Mouse (Mus musculus): ENCODE measurements around the gene 2410137M14Rik.
"Not testable (repeated sequence)": the region's sequence is repeated elsewhere in the genome, so short reads cannot be mapped to it uniquely, and the experiment has no call there.

2410137M14Rik gene

DNA sequence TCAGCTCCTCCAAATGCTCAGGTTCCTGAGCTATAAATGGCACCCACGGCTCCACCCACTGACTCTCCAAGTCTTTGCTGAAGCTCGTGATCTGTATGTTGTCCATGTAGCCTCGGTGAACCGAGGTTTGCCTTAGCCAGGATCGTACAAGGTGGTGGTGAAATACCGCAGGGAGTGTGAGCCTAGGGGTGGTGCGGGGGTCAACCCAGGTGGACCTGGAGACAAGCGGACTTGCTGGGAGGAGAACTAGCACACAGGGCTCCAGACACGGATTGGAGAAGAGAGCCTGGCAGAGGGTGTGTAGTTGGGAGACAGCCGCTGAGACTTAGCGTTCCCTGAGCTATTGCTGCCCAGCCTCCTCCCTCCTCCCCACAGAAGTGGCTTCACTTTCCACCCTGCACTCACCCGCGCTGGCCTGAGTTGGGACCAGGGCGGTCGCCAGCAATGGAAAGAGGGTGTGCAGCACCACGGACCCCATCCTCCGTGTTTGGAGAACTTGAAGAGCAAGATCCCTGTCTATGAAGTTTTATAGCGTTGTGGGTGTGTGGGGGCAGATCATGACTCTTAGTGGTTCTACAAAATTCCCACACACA, at the start of gene 2410137M14Rik:
Gene 2410137M14Rik (minus strand): TSS at position 17 of the 593 bp plus-strand sequence.
- DNase-seq (ENCODE audit: low read depth in 1 of 2, low spot score in 2 of 2), result no peak

DNA sequence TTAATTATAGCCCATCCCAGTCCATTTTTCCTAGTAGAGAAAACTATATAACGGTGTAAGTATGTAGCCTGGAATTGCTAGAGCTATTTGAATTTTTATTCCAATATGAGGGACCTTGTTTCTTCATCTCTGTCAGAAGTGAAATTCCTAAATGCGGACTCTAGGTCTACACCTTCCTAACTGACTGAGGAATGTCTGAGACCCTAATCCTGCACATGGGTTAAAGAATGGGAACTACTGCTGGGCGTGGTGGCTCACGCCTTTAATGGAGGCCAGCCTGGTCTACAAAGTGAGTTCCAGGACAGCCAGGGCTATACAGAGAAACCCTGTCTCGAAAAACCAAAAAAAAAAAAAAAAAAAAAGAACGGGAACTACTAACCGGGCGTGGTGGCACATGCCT, 48.1 kb upstream of the 2410137M14Rik start:
- no peak for DNase-seq (ENCODE audit: low read depth in 1 of 2, low spot score in 2 of 2)

- peak in 1 of 2 experiments; percentile 26 for DNase-seq (ENCODE audit: low read depth in 1 of 2, low spot score in 2 of 2)
These were observed 47.7 kb upstream of the 2410137M14Rik start for GRCm38 (mm10) chr17:37028683-37029120.

DNA sequence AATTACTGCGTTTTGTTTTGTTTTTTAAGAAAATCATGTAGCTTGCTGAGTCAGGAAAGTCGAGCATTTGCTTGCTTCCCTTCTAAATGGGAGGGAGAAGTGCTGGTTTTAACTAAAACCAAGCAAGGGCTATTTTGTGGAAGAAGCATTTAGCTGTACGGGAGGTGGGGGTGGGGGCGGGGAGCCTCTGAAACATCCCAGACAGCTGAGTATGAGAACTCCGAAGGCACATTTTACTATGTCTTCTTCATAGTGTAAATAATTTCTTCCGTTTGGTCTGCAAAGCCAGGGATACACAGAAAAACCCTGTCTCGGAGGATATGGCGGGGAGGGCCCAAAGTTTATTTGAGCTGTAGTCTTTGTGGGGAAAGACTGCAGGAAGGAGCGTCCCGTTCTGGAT, 47.2 kb upstream of the 2410137M14Rik start:
- DNase-seq (ENCODE audit: low read depth in 1 of 2, low spot score in 2 of 2), result no peak

GRCm38 (mm10) chr17:37027486-37027885, 46.4 kb upstream of the 2410137M14Rik start:
- DNase-seq (ENCODE audit: low read depth in 1 of 2, low spot score in 2 of 2), result no peak

DNA sequence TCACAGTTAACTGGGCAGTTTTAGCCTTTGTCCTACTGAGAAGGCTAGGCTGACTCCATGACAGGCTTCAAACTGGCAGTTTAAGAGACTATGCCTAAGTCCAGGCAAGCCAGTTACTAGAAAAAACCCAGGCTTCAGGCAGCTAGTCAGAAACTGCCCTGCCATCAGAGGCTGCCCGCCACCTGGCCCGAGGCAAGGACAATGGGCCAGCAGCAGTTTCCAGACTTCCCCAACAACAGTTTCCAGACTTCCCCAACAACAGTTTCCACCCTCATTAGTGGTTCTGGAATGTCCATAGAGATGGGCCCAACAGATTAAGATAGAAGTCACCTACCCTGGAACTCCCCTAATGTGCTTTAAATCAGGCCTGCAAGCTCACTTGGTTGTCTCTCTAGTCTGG, 45.4 kb upstream of the 2410137M14Rik start:
- no peak for DNase-seq (ENCODE audit: low read depth in 1 of 2, low spot score in 2 of 2)

DNA sequence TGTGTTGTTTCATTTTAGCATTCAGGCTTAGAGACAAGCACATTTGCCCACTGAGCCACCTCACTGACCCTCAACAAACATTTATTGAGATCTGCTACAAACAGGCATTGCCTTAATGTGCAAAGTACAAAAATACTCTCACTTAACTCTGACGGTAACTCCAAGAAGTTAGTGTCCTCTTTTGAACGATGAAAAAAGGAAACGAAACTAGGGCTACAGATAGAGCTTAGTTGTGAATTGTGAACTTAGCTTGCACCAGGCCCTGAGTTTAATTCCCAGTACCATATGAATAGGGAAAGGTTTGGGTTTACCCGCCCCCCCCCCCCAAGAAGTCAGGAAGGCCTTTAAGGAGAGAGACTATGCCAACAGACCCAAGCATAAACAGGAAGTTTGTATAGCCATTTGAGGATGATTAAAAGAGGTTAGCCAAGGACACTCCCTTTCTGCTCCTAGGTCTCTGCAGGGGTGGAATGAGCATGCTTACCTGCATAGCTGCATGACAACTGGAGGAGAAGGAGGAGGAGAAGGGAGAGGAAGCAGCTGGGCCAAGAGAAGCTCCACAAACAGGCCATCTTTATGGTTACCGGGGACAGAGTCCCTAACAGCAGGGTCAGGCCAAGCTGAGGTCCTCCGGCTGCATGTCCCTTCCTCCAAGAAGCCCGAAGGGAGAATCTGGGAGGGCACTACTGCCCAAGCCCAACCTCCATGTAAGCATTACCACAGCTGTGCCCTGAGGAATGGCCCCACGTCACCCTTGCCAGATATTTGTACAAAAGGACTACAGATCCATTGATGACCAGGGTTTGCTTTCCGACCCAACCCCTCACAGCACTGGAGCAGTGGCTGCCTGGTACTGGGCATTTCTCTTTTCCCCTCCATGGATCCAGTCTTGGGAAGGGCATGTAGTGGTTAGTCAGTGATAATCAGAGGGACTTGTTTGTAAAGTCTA, 41.9 kb upstream of the 2410137M14Rik start, which contains the start of gene Mog:
Gene Mog (minus strand): TSS at position 771 of the 949 bp plus-strand sequence.
- no peak for DNase-seq (ENCODE audit: low read depth in 1 of 2, low spot score in 2 of 2)

DNA sequence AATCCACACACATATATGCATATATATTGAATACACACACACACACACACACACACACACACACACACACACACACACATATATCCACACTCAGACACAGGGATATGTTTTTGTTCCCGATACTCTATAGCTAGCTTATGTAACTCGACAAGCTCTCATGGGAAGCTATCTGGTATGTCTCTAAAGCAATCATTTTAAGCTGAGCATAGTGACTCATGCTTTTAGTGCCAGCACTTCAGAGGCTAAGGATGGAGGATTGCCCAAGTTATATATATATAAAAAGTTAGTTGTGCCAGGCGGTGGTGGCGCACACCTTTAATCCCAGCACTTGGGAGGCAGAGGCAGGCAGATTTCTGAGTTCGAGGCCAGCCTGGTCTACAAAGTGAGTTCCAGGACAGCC, 38.2 kb upstream of the 2410137M14Rik start:
- DNase-seq (ENCODE audit: low read depth in 1 of 2, low spot score in 2 of 2), result not testable (repeated sequence)

DNA sequence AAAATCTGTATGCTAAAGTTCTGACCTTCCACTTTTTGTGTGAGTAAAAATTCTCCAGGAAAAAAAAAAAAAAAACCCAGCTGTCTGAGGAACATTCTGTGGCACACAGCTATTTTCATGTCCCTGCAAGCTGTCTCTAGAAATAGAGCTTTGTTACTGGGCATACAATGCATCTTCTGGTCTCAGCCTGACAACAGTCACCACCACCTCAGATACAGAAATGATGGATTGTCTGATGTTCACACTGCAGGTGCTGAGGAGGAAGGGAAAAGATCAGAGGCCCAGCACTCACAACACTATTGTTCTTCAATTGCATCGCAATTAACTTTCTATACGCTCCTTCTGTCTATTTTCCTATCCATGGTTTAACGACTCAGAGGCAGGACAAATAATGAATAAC, 37.3 kb upstream of the 2410137M14Rik start:
- no peak for DNase-seq (ENCODE audit: low read depth in 1 of 2, low spot score in 2 of 2)

DNA sequence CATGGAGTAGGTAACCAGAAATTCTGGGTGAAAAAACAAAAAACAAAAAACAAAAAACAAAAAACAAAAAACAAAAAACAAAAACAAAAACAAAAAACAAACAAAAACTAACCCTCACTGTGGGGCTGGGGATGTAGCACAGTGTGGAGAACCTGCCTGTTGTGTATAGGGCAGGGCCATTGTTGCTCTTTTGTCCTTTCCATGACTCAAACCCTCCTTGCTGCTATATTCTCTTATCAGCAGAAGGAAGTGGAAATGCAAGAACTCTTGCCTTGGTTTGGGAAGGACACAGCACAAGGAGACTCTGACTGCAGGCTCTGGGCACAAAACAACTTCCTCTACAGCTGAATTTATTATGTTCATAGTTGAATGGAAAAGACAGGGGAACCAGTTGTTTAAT, 35.3 kb upstream of the 2410137M14Rik start:
- no peak for DNase-seq (ENCODE audit: low read depth in 1 of 2, low spot score in 2 of 2)

GRCm38 (mm10) chr17:37012141-37012540, 31.1 kb upstream of the 2410137M14Rik start:
- no peak for DNase-seq (ENCODE audit: low read depth in 1 of 2, low spot score in 2 of 2)

DNA sequence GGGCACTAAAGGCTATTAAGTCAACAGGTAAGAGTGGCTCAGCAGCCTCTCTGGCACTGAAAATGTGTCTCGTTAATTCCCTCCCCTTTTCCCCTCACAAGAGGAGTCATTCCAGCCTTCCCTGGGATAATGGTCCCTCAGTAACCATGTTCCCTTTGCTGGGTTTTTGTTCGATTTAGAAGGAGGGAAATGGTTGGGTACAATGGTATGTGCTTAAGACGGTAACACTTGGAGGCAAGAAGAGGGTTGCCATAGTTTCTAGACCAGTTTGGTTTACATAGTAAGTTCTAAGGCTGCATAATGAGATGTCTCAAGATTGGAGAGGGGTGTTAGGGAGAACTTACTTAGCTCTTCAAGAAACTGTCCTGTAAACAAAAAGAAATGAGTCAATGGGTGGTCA, 30.7 kb upstream of the 2410137M14Rik start:
- no peak for DNase-seq (ENCODE audit: low read depth in 1 of 2, low spot score in 2 of 2)

- DNase-seq (ENCODE audit: low read depth in 1 of 2, low spot score in 2 of 2), result no peak
These were observed 28.5 kb upstream of the 2410137M14Rik start for GRCm38 (mm10) chr17:37009460-37010042.

DNA sequence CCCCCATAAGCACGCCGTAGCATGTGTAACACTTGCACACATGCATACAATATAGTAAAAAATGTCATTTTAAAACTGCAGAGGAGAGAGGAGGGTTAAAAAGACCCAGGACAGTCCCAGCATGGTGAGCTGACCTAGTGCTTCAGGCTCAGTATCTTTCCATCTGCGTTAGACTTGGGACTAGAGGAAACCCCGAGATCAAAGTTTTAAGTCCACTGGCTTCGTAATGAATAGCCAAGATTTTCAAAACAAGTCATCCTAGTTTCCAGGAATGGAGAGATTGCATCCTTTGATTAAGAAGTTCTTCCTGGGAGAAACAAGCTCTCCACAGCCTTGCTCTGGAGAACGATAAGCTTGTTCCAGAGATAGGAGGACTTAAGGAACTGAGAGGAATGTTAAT, 27.1 kb upstream of the 2410137M14Rik start:
- no peak for DNase-seq (ENCODE audit: low read depth in 1 of 2, low spot score in 2 of 2)

DNA sequence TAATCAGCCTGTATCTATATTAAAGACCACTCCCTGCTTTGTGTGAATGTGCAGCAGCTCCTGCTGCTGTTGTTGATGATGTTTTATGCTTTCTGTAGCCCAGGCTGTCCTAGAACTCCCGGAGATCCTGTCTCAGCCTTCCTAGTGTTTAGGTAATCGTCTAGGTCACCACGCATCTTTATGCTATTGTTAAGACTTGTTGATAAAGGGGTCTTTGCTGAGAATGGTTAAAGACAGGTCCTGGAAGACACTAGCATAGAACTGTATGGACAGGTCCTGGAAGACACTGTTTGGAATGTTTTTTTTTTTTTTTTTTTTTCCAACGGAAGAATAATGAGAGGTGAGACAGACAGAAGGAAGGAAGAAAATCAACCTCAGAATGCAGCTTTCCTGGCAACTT, 22.3 kb upstream of the 2410137M14Rik start:
- DNase-seq (ENCODE audit: low read depth in 1 of 2, low spot score in 2 of 2), result no peak

DNA sequence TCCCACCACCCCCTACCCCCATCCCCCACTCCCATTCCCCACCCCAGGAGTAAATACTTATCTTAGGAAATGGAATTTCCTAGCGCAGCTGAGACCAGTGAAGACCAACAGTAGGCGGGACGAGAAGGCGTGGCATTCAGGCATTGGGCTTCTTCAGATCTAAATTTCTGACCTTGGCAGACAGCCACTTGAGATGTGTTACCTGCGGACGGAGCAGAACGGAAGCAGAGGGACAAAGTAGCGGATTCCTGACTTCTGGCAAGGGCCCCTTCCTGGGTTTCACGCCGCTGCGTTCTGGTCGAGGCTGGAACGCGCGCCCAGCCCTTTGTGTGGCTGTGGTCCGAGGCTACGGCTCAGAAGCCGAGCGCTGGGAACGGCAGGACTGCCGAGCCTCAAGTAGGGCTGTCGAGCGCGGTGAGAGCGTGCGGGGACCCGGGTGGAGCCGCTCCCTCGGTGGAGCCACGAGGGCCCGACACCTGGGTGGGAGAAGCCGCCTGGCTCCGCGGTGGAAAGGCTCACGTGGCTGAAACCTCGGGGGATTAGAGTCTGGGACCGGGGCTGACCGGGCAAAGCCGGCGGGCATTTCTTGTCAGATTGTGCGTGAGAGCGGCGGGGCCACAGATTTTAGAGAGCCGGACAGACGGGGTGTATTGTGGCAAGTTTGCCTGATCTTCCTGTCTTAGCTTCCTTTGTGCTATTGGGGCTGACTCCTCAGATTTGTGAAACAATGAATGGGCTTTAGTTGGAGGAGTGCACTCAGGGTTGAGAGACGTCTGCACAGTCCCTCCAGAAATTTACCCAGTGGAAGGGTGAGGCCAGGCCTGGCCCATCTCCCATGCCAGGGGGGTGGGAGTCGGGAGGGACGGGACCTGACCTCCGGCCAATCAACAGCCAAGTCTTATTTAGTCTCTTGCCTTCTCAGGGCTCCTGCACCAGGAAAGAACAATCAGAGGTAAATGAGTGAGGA, 21.6 kb upstream of the 2410137M14Rik start:
- DNase-seq (ENCODE audit: low read depth in 1 of 2, low spot score in 2 of 2), result no peak

DNA sequence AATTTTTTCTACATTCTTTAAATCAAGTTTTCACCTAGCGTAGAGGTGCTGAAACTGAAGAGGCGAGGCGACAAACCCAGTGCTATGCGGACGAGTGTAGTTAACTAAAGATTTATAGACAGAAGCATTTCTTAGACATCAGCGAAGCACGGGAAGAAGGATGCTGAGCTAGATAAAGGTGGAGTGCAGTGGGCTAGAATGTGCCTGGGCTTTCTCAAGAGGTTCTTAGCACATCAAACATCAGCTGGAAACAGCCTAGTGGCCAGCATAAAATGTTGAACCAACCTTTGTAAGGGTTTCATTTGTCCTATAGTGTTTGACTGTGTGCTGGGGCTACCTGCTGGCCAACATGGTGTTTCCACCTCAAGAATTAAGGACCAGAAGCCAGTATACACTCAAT, 19.8 kb upstream of the 2410137M14Rik start, which contains the start of gene Zfp57:
Gene Zfp57 (plus strand): TSS at position 301 of the 400 bp plus-strand sequence.
- no peak for DNase-seq (ENCODE audit: low read depth in 1 of 2, low spot score in 2 of 2)

- no peak for DNase-seq (ENCODE audit: low read depth in 1 of 2, low spot score in 2 of 2)
These were observed 17.4 kb upstream of the 2410137M14Rik start for GRCm38 (mm10) chr17:36998477-36998876.

GRCm38 (mm10) chr17:36997033-36997735, 16.1 kb upstream of the 2410137M14Rik start:
- no peak for DNase-seq (ENCODE audit: low read depth in 1 of 2, low spot score in 2 of 2)

- no peak for DNase-seq (ENCODE audit: low read depth in 1 of 2, low spot score in 2 of 2)
These were observed 14.4 kb upstream of the 2410137M14Rik start for GRCm38 (mm10) chr17:36995448-36995847.
